Mouse (Mus musculus): Measurements from ENCODE around the gene Aloxe3. TPM values are rescaled to one million over a fixed set of nuclear protein-coding genes. Genes with fewer than 3 reads are reported as not detected.

The Aloxe3 gene
- total RNA-seq, 2 experiments from 2014 or later = not detected

DNA sequence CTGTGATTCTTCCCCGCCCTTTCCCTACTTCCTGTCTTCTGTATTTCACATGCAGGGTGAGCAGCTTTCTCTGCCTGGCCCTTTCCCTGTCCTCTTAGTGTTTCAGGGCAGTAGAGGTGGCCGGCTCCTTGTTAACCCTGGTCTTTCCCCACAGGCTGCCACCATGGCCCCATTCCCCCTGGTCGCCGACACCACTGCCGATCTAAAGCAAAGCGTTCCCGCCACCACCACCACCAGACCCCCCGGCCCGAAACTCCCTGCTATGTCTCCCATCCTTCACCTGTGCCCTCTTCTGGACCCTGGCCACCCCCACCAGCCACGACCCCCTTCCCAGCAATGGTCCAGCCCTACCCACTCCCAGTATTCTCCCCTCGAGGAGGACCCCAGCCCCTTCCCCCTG lies 19.4 kb upstream of the Aloxe3 start:
- intact Hi-C loops (cut with DNase I) = no loop called here
- peak in 1 of 2 experiments; percentile 13 for DNase-seq

DNA sequence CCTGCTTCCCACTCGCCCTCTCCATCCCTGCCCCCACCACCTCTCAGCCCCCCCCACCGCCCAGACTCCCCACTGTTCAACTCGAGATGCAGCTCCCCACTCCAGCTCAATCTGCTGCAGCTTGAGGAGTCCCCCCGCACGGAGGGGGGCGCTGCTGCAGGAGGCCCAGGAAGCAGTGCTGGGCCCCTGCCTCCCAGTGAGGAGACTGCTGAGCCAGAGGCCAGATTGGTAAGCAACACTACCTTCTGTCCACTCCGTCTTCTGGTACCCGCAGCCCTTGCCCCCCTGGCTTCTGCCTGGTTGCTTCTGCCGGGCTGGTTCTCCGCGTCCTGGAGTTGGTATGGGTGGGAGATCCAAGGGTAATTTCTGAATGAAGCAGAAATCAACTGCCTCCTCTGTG lies 18.9 kb upstream of the Aloxe3 start:
- no peak for DNase-seq
- intact Hi-C loops (cut with DNase I) = no loop called here

DNA sequence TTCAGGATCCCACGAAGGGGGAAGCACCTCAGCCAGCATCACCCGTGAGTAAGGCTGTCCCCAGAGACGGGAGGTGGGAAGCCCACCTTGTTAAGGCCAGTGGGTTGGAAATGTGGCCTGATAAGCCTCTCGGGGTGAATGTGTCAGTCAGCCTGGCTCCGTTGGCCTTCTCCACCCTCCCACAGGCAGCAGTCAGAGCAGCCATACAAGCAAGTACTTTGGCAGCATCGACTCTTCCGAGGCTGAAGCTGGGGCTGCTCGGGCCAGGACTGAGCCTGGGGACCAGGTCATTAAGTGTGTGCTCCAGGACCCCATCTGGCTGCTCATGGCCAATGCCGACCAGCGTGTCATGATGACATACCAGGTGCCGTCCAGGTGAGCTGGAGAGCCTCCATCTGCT lies 18.0 kb upstream of the Aloxe3 start:
- intact Hi-C loops (cut with DNase I) = no loop called here
- no peak for DNase-seq

DNA sequence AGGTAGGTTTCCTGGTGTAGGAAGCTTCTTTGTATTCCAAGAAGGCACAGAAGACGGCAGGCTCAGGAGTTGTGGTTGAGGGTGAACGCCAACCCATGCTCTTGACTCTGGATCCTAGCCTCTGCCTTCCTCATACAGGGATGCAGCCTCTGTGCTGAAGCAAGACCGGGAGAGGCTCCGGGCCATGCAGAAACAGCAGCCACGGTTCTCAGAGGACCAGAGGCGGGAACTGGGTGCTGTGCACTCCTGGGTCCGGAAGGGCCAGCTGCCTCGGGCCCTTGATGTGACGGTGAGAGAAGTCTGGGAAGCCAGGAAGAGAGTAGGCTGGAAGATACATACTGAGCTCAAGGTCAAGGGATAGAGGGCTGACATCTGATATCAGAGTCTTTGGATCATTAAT lies 17.5 kb upstream of the Aloxe3 start:
- no peak for DNase-seq
- intact Hi-C loops (cut with DNase I) = no loop called here

DNA sequence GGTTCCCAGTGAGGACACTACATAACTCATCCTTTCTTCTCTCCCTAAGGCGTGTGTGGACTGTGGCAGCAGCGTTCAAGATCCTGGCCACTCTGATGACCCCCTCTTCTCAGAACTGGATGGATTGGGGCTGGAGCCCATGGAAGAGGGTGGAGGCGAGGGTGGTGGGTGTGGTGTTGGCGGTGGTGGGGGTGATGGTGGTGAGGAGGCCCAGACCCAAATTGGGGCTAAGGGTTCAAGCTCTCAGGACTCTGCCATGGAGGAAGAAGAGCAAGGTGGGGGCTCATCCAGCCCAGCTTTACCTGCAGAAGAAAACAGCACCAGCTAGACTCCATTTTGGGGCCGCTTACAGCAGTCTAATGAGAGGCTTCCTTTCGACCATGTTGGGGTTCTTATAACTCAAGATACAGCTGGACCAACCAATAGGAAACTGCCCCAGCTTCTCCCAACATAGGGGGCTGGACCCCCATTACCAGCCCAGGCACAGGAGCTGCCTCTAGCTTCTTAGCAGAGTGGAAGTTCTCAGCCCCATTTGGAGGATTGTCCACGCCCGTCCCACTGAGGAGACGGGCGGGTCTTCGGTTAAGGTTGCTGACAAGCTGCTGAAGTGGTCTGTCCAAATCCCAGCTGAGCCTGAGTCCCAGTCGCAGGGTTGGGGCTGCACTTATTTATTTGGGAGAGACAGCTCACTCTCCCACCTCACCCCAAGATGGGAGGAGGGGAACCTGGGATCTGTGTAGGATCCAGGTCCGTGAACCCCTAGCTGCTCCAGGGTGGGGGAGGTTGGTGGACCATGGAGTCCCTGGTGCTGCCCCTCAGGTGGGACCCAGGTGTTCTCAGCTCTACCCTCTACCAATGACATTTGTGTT lies 16.4 kb upstream of the Aloxe3 start:
- peak; percentile 14 to 28 for DNase-seq
- intact Hi-C loops (cut with DNase I) = no loop called here

DNA sequence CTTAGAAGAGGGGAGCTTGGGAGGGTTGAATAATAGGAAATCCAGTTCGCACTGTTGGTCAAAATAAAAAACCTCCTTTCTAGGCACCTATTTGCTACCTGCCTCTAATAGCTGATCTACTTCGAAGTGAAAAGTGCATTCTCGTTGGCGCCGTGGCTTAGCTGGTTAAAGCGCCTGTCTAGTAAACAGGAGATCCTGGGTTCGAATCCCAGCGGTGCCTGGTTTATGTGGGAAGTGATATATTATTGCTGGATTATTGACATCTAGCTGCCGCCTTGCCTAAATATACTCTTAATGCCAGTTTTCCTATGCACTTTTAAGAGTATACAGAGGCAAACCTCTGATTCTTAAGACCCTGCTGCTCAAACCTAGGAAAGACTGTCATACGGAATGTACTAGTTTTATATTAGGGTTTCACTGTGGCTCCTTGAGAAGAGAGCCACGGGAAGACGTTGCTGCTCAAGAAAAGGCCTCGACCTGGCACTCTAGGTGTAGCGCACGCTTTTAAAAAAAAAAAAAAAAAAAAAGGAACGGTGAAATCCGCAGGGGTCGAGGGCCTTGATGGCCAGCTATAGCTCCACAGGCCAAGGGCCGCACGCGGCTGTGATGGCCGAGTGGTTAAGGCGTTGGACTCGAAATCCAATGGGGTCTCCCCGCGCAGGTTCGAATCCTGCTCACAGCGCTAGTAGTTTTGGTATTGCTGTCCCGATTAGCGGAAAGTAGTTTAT lies 15.2 kb upstream of the Aloxe3 start:
- intact Hi-C loops (cut with DNase I) = loop anchor here (5.0 kb wide), 1 partner anchor 307 kb away; no protein-coding TSS in a partner anchor
- peak; percentile 92 to 99 for DNase-seq

DNA sequence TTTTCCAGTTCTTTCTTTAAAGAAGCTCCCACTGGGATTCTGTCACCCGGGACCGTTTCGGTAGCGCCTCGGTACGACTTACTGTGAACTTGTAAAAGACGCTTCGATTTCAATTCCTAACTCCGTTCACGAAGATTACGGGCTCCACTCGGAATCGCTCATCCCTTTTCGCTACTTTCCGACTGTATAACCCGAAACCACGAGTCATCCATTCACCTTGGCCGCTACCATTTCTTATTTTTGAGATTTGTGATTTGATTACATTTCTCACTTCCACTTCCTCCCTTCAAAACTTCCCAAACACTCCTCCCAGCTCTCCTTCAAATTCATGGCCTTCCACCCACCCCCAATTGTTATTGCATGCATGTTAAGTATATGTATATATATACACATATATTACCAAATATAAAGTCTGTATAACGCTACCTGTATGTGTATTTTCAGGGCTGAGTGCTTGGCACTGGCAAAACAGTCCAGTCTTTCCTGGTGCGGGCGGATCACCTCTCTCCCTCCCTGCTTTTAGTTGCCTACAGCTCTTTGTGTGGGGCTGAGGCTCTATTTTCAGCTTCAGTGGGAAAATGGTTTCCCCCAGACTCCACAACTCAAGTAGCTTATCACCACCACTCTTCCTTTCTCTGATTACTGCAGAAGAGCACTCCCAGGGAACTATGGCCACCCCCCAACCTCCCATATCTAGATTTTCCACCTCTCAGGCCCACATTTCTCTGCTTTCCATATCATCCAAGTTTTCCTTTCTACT lies 14.5 kb upstream of the Aloxe3 start:
- intact Hi-C loops (cut with DNase I) = loop anchor here (5.0 kb wide), 1 partner anchor 306 kb away; no protein-coding TSS in a partner anchor
- DNase-seq = no peak

DNA sequence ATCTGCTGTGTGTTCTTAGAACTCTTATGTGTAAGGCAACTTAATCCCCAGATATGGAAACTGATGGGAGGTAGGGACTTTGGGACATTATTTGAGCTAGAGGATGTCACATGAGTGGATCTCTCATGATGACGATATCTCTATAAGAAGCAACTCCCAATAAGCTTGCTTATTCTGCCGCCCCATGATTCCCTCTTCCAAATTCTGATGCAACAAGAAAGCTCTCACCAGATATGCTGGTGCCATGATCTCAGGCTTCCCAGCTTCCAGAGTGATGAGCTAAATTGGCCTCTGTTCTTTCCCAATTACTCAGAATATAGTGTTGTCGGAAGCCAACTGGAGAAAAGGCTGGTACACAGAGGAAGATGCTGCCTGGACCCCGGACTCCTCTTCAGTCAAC lies 13.8 kb upstream of the Aloxe3 start:
- DNase-seq = no peak
- intact Hi-C loops (cut with DNase I) = loop anchor here (5.0 kb wide), 1 partner anchor 305 kb away; no protein-coding TSS in a partner anchor

DNA sequence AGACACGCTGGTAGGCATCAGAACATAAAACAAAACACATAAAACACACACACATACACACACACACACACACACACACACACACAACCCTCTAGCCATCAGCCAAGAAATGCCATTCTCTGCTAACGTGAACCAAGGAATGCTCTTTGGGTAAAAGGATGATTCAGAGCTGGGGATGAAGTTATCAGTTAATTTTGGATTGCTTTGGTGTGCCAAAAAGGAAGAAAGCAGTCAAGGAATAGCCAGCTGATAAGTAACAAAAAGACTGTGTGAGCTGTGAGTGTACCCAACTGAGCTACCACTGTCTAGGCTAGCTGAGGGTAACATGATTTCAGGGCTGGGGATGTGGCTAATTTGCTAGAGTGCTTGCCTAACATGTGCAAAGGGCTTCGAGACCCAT lies 11.7 kb upstream of the Aloxe3 start:
- DNase-seq = no peak
- intact Hi-C loops (cut with DNase I) = loop anchor here (5.0 kb wide), 1 partner anchor 303 kb away; no protein-coding TSS in a partner anchor

DNA sequence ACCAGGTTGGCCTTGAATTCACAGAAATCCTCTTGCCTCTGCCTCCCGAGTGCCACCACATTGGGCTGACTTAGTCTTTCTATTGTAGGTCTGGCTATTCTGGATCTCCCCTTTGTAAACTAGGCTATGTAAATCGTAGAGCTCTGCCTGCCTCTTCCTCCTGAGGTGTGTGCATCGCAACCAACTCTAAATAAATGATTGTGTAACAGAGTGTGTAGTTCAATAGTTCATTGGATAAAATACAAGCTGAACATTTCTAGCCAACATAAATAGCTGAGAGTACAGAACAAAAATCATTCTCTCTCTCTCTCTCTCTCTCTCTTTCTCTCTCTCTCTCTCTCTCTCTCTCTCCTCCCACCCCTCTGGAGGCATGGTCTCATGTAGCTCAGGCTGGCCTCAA lies 11.1 kb upstream of the Aloxe3 start:
- intact Hi-C loops (cut with DNase I) = loop anchor here (5.0 kb wide), 1 partner anchor 303 kb away; no protein-coding TSS in a partner anchor
- DNase-seq = no peak

DNA sequence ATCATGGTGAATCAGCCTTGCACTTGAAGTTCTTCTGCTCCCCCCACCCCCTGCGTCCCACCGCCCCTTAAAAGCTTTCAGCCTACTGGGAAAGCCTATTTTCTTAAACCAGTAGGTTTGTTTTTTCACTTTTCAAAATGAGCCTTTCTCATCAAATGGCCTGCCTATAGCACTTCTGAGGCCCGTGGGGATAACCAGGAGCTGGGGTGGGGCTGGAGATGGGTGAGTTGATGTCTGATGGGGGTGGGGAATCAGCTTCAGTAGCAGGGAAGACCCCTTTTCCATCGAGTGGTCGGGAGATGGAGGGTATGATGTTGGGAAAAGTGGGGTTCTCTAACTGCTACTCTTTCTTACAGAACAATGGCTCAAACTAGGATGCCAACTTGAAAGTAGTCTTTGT lies 8.9 kb upstream of the Aloxe3 start:
- intact Hi-C loops (cut with DNase I) = no loop called here
- no peak for DNase-seq

DNA sequence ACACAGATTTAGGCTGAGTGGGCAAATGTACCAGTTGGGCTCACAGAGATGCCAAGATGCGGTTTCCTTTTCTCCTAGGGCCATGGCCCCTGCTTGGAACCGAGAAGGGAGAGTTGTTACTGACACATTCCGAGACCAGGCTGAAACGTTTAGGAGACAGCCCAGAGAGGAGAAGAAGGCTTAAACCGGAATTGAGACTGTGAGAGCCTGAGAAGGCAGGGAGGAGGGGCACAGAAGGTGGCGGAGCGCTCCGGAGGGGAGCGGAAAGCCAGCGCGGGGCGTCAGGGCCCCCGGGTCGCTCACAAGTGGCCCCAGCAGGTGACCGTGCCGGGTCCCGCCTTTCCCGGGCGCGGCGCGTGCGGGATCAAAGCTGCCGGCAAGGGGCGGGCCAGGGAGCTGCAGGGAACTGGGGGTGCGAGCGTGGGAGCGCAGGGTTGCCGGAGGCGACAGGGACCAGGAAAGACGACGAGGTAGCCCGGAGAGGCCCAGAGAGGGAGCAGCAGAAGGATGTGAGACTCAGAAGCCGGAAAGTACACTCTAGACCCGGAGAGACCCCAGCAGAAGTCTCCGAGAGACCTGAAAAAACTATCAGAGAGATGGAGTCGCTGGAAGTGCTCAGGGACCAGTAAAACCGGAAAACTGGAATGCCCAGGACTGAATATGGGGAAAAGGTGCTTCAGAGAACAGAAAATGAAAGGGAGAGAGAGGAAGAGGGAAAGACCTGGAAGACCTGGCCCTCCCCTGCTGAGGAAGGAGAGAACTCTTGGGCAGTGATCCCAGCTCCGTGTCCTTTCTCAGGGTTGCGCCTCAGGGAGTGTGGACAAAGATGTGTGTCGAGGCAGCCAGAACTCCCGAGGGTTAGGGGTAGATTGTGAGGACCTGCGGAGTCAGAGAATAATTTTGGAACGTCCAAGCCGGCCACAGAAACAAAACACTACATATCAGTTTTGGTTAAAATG lies 7.7 kb upstream of the Aloxe3 start:
- DNase-seq = peak; percentile 71 to 78
- intact Hi-C loops (cut with DNase I) = loop anchor here (1.0 kb wide), 1 partner anchor 51 kb away; no protein-coding TSS in a partner anchor

DNA sequence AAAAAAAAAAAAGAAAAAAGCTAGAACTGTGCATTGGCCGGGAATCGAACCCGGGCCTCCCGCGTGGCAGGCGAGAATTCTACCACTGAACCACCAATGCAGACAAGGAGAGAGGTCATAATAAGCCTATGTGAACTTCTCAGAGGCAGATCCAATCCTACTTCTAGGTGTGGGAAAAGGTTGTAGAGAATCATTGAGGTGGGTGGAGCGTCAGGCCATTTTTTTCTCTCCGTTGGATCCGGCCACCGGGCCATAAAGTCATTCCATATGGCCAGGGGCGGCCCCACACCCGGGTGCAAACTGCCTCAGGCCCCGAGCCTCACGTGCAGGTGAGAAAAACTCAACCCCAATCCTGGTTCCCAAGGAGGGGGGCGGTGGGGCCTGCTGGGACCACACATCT lies 6.9 kb upstream of the Aloxe3 start:
- DNase-seq = peak; percentile 92 to 96
- intact Hi-C loops (cut with DNase I) = loop anchor here (1.0 kb wide), 1 partner anchor 51 kb away; no protein-coding TSS in a partner anchor

DNA sequence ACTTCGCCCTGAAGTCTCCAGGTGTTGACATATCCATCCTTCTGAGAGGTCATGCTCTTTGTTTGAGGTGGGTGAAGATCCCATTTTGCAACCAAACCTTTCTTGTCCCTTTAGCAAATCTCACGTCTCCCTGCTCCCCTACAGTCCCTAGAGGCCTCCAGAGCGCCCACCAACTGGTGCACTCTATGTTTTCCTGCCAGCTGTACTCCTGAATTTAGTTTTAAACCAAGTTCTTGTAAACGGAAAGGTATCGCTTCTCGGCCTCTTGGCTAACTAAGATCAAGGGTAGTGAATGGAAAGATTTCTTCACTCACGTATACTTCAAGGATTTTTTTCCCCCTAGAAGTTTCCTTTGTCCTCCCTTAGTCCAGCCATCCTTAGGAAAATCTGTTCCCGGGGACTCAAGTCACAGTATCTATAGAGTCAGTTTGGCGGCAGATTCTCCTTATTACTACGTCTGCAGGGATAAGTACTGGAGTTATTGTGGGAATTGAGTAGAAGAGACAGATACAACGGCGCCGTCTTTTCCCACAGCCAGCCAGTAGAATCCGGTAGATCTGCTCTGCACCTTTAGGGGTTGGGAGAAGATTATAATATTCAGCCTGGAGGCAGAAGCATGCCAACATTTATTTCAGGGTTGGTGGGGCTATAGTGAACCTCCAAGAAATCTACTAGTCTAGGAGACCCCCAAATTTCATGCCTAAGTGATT lies 6.1 kb upstream of the Aloxe3 start:
- intact Hi-C loops (cut with DNase I) = no loop called here

DNA sequence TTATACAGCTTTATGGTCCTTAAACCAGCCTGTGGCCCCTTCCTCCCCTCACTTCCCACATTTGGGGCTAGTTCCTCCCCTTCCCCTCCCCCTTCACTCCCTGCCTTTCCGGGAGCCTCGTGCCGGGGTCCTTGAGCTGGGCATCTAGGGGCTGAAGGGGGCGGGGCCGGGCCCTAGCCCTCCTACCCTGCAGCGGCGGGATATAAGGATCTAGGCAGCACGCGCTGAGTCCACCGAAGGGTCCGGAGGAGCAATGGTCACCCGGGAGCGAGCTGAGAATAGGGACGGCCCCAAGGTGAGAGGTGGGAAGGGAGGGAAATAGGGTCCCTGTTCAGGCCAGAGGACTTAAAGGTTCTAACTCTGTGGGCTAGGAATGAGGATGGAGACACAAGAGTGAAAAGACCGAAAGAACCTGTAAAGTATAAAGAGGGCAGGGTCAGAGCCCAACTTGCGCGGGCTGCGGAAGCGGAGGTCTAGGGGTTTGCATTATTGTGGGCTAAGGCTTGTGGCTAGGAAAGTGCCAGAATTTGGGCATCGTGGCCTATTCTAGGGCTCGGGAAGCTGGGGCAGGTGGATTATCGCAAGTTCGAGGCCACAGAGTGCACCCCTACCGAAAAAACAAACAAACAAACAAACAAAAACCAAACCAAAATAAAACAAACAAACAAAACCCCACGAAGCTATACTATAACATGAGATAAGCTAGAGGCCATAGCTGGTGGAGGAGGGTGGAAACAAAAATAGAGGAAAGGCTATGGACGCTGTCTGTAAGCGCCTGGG lies 5.3 kb upstream of the Aloxe3 start, which contains the start of gene Hes7:
Hes7 (plus strand) TSS at position 184 of the 780 bp plus-strand sequence.
- intact Hi-C loops (cut with DNase I) = no loop called here
- DNase-seq = peak; percentile 15 to 19

More for the DNA sequence above, 6.1 kb upstream of the Aloxe3 start:
- DNase-seq = no peak

DNA sequence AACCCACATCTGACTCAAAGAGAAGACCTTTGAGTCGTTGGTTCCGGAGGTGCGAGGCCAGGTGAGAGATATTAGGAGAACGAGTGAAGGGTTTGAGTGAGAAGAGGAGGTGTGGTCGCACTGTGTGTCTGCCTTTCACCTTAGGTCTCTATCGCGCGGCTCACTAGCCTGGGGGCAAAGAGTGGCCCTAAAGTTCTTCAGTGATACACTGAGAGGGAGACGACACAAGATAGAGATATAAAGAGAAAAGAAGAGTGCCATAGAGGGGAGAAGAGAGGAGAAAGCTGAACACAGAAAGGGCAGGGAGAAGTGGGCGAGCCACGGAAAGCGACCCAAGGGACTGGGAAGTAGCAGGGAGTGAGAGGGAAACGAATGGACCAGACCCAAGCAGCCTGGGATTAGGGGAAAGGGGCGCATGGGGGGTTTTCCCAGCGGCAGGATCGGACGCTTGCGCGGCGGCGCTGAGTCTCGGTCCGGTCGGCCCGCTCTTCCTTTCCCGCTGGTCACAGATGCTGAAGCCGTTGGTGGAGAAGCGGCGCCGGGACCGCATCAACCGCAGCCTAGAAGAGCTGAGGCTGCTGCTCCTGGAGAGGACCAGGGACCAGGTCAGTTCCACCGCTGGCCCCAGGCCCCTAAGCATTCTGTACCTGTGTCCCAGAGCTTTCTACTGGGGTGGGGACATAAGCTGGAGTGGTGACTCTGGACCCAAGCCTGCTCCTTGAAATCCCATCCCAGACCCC lies 4.5 kb upstream of the Aloxe3 start:
- peak; percentile 54 to 59 for DNase-seq
- intact Hi-C loops (cut with DNase I) = no loop called here

DNA sequence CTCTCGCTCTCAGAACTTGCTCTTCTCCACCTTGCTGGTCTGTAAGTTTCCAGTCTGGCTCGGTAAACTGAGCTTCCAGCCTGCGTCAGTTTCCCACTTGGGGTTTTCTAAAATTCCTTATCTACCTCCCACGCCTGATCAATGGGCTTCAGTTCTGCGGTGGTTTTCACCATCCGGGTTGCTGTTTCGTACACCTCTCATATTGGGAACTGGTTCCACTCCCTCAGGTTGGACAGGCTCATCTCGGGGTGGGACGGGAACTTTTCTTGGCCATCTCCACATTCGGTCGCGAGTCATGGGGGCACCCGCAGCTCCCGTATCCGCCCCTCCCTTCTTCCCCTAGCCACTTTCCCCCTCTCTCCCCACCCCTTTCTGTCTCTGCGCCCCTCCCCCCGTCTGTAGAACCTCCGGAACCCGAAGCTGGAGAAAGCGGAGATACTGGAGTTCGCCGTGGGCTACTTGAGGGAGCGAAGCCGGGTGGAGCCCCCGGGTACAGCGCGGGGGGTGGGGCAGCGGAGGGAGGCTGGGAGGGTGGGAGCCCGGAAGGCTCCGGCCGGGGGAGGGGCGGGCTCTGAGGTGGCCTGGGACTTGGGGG lies 3.9 kb upstream of the Aloxe3 start:
- intact Hi-C loops (cut with DNase I) = loop anchor here (1.0 kb wide), 1 partner anchor 30 kb away; no protein-coding TSS in a partner anchor
- no peak for DNase-seq

Measured in heart, postnatal 36 days (tissue).